Mouse (Mus musculus) thymus, postnatal 0 days (tissue): ENCODE results near the gene Aatf. TPM values are rescaled to one million over a fixed set of nuclear protein-coding genes. Genes with fewer than 3 reads are reported as not detected.

Experiments
- DNase-seq: peaks from one replicate; pipeline ENCODE4 v3.0.0-alpha.2; 2015; ENCODE audit warnings: low spot score
- polyA plus RNA-seq: library from polyadenylated mRNA; unstranded; fragments of >200 nt; fragmentation: Nextera tagmentation; extraction: Ambion mirVana; gene quantifications from 2 replicates; pipeline ENCODE4 v1.2.1, GENCODE M21; 2015

Aatf gene
- polyA plus RNA-seq: 51.8 and 54.5 TPM in 2 replicates

GRCm38 (mm10) chr11:84513171-84514116 lies at the start of gene Aatf:
Gene Aatf (minus strand): TSS chr11:84513522.
- DNase-seq: peak; percentile 98

GRCm38 (mm10) chr11:84562758-84563347 lies 49.5 kb upstream of the Aatf start:
- DNase-seq: no peak

GRCm38 (mm10) chr11:84561546-84561945 lies 48.2 kb upstream of the Aatf start:
- no peak for DNase-seq

- DNase-seq: no peak
Observed at GRCm38 (mm10) chr11:84553821-84554450, 40.6 kb upstream of the Aatf start.

- no peak for DNase-seq
Observed at GRCm38 (mm10) chr11:84551296-84551695, 38.0 kb upstream of the Aatf start.

- no peak for DNase-seq
Observed at GRCm38 (mm10) chr11:84549258-84549791, 36.0 kb upstream of the Aatf start.

- no peak for DNase-seq
Observed at GRCm38 (mm10) chr11:84548293-84548692, 35.0 kb upstream of the Aatf start.

GRCm38 (mm10) chr11:84539981-84540380 lies 26.7 kb upstream of the Aatf start:
- no peak for DNase-seq

GRCm38 (mm10) chr11:84529797-84530703 lies 16.7 kb upstream of the Aatf start:
- DNase-seq: no peak

GRCm38 (mm10) chr11:84529143-84529755 lies 15.9 kb upstream of the Aatf start:
- DNase-seq: no peak

- DNase-seq: no peak
Observed at GRCm38 (mm10) chr11:84526976-84527860, 13.9 kb upstream of the Aatf start.

- no peak for DNase-seq
Observed at GRCm38 (mm10) chr11:84526451-84526850, 13.1 kb upstream of the Aatf start.

- no peak for DNase-seq
Observed at GRCm38 (mm10) chr11:84525421-84526274, 12.3 kb upstream of the Aatf start, which contains the start of gene Lhx1. Gene Lhx1 (minus strand): TSS chr11:84525535.

- DNase-seq: no peak
Observed at GRCm38 (mm10) chr11:84524511-84525270, 11.4 kb upstream of the Aatf start.

GRCm38 (mm10) chr11:84523841-84524510 lies 10.7 kb upstream of the Aatf start:
- no peak for DNase-seq

- DNase-seq: no peak
Observed at GRCm38 (mm10) chr11:84523321-84523831, 10.1 kb upstream of the Aatf start.
